Mouse (Mus musculus): ENCODE data around the gene Gna14.

- TF ChIP-seq CTCF (IDR thresholded peaks at IDR 0.05; ENCODE audit: low read depth, low read length) (no peak), POLR2AphosphoS5 (IDR thresholded peaks at IDR 0.05; ENCODE audit: insufficient replicate concordance, low read depth, low read length) (no peak), TAL1 (conservative IDR thresholded peaks at IDR 0.05; ENCODE audit: low read depth, low read length) (no peak), GATA1 (IDR thresholded peaks at IDR 0.05; ENCODE audit: borderline replicate concordance, low read length) (no peak), GATA2 (IDR thresholded peaks at IDR 0.05; ENCODE audit: borderline replicate concordance, low read depth, low read length) (no peak)
Measured at GRCm38 (mm10) chr19:16425596-16425995, 10.0 kb upstream of the Gna14 start.

Measured in G1E (cell line).